Mouse (Mus musculus) fat pad, adult 2 months (tissue): ENCODE results near the gene Cited4.

Experiments
- DNase-seq: peaks from one replicate; pipeline ENCODE4 v3.0.0-alpha.2; 2011; ENCODE audit warnings: low read depth, low spot score; ENCODE audit errors: extremely low read depth

Cited4 gene

GRCm38 (mm10) chr4:120675640-120676039 is 9.3 kb downstream of the Cited4 start:
- DNase-seq, result no peak

- no peak for DNase-seq
Measured at GRCm38 (mm10) chr4:120680953-120681352, 14.6 kb downstream of the Cited4 start.

- no peak for DNase-seq
Measured at GRCm38 (mm10) chr4:120682168-120682567, 15.8 kb downstream of the Cited4 start.

- no peak for DNase-seq
Measured at GRCm38 (mm10) chr4:120683278-120683997, 17.1 kb downstream of the Cited4 start.

GRCm38 (mm10) chr4:120687282-120687681 is 20.9 kb downstream of the Cited4 start:
- no peak for DNase-seq

GRCm38 (mm10) chr4:120689317-120689716 is 22.9 kb downstream of the Cited4 start:
- no peak for DNase-seq

GRCm38 (mm10) chr4:120692717-120693116 is 26.3 kb downstream of the Cited4 start:
- DNase-seq, result no peak

- DNase-seq, result no peak
Measured at GRCm38 (mm10) chr4:120697353-120697752, 31.0 kb downstream of the Cited4 start.

- DNase-seq, result no peak
Measured at GRCm38 (mm10) chr4:120697799-120698484, 31.6 kb downstream of the Cited4 start.

GRCm38 (mm10) chr4:120701180-120701579 is 34.8 kb downstream of the Cited4 start:
- DNase-seq, result no peak

- no peak for DNase-seq
Measured at GRCm38 (mm10) chr4:120702056-120702455, 35.7 kb downstream of the Cited4 start.

- DNase-seq, result no peak
Measured at GRCm38 (mm10) chr4:120702511-120702910, 36.1 kb downstream of the Cited4 start.

GRCm38 (mm10) chr4:120712236-120712635 is 45.9 kb downstream of the Cited4 start:
- no peak for DNase-seq

- DNase-seq, result no peak
Measured at GRCm38 (mm10) chr4:120713021-120713420, 46.6 kb downstream of the Cited4 start.

- DNase-seq, result no peak
Measured at GRCm38 (mm10) chr4:120713856-120714497, 47.6 kb downstream of the Cited4 start.

- DNase-seq, result no peak
Measured at GRCm38 (mm10) chr4:120716141-120716571, 49.8 kb downstream of the Cited4 start.

GRCm38 (mm10) chr4:120716765-120717164 is 50.4 kb downstream of the Cited4 start:
- DNase-seq, result no peak
